Mouse (Mus musculus) left cerebral cortex, adult 9 months (tissue): Measurements from ENCODE around the gene Lbh.

Source experiments
- DNase-seq, 2 experiments: peaks; one replicate each; pipeline ENCODE4 v3.0.0; 2022; ENCODE audit warnings: low spot score in 2 of 2

Lbh gene

GRCm38 (mm10) chr17:72938871-72939568, 20.9 kb downstream of the Lbh start:
- DNase-seq = no peak

GRCm38 (mm10) chr17:72939569-72939899, 21.4 kb downstream of the Lbh start:
- DNase-seq = no peak

- no peak for DNase-seq
Observed at GRCm38 (mm10) chr17:72944368-72944767, 26.3 kb downstream of the Lbh start.

- DNase-seq = no peak
Observed at GRCm38 (mm10) chr17:72947111-72947859, 29.2 kb downstream of the Lbh start.

GRCm38 (mm10) chr17:72948119-72948518, 30.0 kb downstream of the Lbh start:
- no peak for DNase-seq

GRCm38 (mm10) chr17:72949247-72949701, 31.2 kb downstream of the Lbh start:
- no peak for DNase-seq

- DNase-seq = no peak
Observed at GRCm38 (mm10) chr17:72951331-72951730, 33.2 kb downstream of the Lbh start.

- DNase-seq = peak in 1 of 2 experiments; percentile 37
Observed at GRCm38 (mm10) chr17:72953811-72954685, 35.9 kb downstream of the Lbh start.

- DNase-seq = no peak
Observed at GRCm38 (mm10) chr17:72955534-72955933, 37.4 kb downstream of the Lbh start.

- no peak for DNase-seq
Observed at GRCm38 (mm10) chr17:72957016-72957415, 38.9 kb downstream of the Lbh start.

GRCm38 (mm10) chr17:72958886-72959285, 40.8 kb downstream of the Lbh start:
- DNase-seq = no peak

- no peak for DNase-seq
Observed at GRCm38 (mm10) chr17:72959497-72960039, 41.5 kb downstream of the Lbh start.

- DNase-seq = no peak
Observed at GRCm38 (mm10) chr17:72960243-72960642, 42.1 kb downstream of the Lbh start.

GRCm38 (mm10) chr17:72960873-72961272, 42.8 kb downstream of the Lbh start:
- DNase-seq = no peak

- DNase-seq = no peak
Observed at GRCm38 (mm10) chr17:72961953-72962630, 44.0 kb downstream of the Lbh start.

GRCm38 (mm10) chr17:72965687-72966086, 47.6 kb downstream of the Lbh start:
- no peak for DNase-seq

- no peak for DNase-seq
Observed at GRCm38 (mm10) chr17:72966091-72966531, 48.0 kb downstream of the Lbh start.

- DNase-seq = no peak
Observed at GRCm38 (mm10) chr17:72966878-72967277, 48.8 kb downstream of the Lbh start.

GRCm38 (mm10) chr17:72967371-72968175, 49.5 kb downstream of the Lbh start:
- no peak for DNase-seq

- DNase-seq = no peak
Observed at GRCm38 (mm10) chr17:72968666-72969065, 50.6 kb downstream of the Lbh start.
